Mouse (Mus musculus) spleen, adult 2 months (tissue): Measurements from ENCODE around the gene Wasl. TPM values are rescaled to one million over a fixed set of nuclear protein-coding genes. Genes with fewer than 3 reads are reported as not detected.

Experiments
- DNase-seq, 2 experiments: peaks; one replicate each; pipeline versions ENCODE4 v3.0.0 to v3.0.0-alpha.2; 2012 to 2021; ENCODE audit warnings: low spot score in 2 of 2, low read depth in 1 of 2
- H3K27ac ChIP-seq: fragments of 200-500 bp; 2 replicates; pipeline ENCODE4 v1.5.1; 2012; ENCODE audit warnings: low read length, inconsistent platforms; ENCODE audit not compliant: insufficient read depth
- H3K27me3 ChIP-seq: fragments of 200-500 bp; 2 replicates; pipeline ENCODE4 v1.6.1; 2012; ENCODE audit warnings: mild to moderate bottlenecking, moderate library complexity, low read length, inconsistent platforms; ENCODE audit not compliant: control insufficient read depth, insufficient read depth
- H3K36me3 ChIP-seq: fragments of 200-500 bp; 2 replicates; pipeline ENCODE4 v1.6.1; 2012; ENCODE audit warnings: mild to moderate bottlenecking, low read length, inconsistent platforms; ENCODE audit not compliant: control insufficient read depth, insufficient read depth
- H3K4me1 ChIP-seq: fragments of 200-500 bp; 2 replicates; pipeline ENCODE4 v1.6.1; 2011; ENCODE audit warnings: inconsistent platforms; ENCODE audit not compliant: control insufficient read depth, insufficient read depth, insufficient read length
- H3K4me3 ChIP-seq: fragments of 200-500 bp; 2 replicates; pipeline ENCODE4 v1.5.1; 2011; ENCODE audit warnings: mild to moderate bottlenecking, inconsistent platforms; ENCODE audit not compliant: insufficient read depth, insufficient read length; ENCODE audit errors: extremely low read depth
- CTCF ChIP-seq: fragments of 200-500 bp; IDR thresholded peaks from 2 replicates; pipeline ENCODE4 v1.5.1; 2011; ENCODE audit warnings: mild to moderate bottlenecking, inconsistent platforms; ENCODE audit not compliant: insufficient read depth, insufficient read length, insufficient replicate concordance; ENCODE audit errors: extremely low read depth
- POLR2A ChIP-seq: fragments of 200-500 bp; IDR thresholded peaks from 2 replicates; pipeline ENCODE4 v1.6.1; 2011; ENCODE audit warnings: low read depth, low read length, inconsistent platforms
- WGBS: fragments of 180-500 bp; shearing (Covaris S2); methylation state at CpG from one replicate; pipeline ENCODE4 v1.1.7; 2018; 5-methylcytosine and 5-hydroxymethylcytosine counted together
- polyA plus RNA-seq: library from polyadenylated mRNA; depleted of rRNA; stranded (reverse); fragments of >200 nt; gene quantifications from 2 replicates; pipeline ENCODE4 v1.2.3, GENCODE M21; 2012

Gene Wasl
- polyA plus RNA-seq, 1 experiment, result 22.3 TPM

DNA sequence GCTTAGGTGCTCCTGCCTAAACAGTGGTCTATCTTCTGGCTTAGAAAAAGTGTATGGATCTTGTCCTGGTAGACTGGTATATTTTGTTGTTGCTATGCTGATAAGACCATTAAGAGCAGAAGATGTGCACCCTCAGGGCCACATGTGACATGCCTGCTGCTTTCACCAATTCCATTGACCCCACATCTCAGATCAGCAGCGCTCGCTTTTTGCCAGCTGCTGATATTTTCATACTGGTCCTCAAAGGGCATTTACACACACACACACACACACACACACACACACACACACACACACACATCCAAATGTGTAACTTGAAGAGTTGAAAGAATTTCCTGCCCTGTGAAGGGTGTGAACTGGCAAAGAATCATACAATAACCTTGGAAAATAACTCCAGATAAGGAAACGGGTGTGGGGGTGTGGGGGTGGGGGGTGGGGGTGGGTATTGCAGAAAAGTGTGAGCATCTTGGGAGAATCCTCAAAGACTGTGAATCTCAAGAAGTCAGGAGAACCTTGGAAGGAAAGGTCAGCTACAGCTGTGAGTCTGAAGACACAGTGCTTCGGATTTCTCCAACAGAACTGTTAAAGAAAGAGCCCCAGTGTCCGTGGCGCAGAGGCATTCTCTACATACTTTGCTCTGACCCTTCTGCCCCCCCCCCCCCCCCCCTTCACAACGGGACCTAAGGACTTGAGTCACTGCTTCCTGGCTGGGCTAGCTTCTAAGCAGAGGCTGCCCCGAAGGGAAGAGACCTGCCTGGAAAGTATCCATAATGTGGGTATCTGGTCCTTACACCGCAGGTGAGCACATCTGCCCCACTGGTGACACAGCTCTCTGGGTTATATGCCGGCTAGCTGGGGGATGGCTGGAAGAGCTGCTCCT lies 79.1 kb downstream of the Wasl start:
- no peaks in the 10 kb centered on the region for H3K27me3 ChIP-seq
- WGBS, result 68% methylated on average over 10 of the region's 10 CpGs
- no peak for DNase-seq
- H3K4me1 ChIP-seq, result no peaks in the 10 kb centered on the region
- H3K4me3 ChIP-seq, result no peak overlapping the region
- peak overlapping the region; percentile 30; the same call in 1 of the 2 replicates for H3K27ac ChIP-seq
- no peaks in the 10 kb centered on the region for H3K36me3 ChIP-seq
- TF ChIP-seq CTCF (no peak), POLR2A (no peak)

DNA sequence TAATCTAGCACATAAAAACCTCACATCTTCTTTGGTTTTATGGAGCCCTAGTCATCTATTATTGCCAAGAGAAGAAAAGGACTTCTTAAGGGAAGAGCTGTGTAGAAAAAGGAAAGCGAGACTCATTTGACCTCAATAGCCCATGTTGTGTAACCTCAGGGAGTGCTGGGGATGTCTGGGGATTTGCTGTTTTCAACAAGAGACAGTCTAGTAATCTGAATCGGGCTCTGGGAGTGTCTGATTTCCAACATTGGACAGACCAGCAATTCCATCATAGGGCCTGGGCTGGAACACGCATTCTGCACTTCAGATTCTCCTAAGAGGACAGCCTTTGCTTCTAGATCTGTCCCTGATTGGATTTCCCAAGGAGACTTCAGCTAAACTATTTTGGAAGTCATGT lies 81.4 kb downstream of the Wasl start:
- Histone ChIP-seq H3K4me1 (no peaks in the 10 kb centered on the region), H3K27me3 (no peaks in the 10 kb centered on the region), H3K36me3 (no peaks in the 10 kb centered on the region), H3K27ac (no peak overlapping the region), H3K4me3 (no peak overlapping the region)
- TF ChIP-seq CTCF, result no peak
- TF ChIP-seq POLR2A, result no peak
- WGBS, result 80% methylated on average over 3 of the region's 3 CpGs
- no peak for DNase-seq

DNA sequence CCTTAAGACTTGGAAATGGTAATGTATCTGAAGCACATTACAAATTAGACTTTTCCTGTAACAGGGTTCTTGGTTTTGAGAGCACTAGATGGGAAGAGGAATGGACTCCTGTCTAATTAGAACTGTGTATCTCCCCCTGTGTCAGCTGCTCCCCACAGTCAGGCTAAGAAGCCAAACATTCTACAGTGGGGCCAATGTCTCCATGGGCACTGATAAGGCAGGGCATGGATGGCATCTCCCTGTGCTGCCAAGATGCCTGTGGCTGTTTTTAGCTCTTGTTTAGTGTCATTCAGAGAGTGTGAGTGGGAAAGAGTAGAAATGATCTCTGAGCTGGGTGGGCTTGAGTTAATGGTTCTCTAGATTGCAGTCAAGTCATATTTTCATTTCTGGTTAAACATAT lies 91.5 kb downstream of the Wasl start:
- H3K36me3 ChIP-seq, result no peaks in the 10 kb centered on the region
- no peaks in the 10 kb centered on the region for H3K4me1 ChIP-seq
- H3K27ac ChIP-seq, result no peak overlapping the region
- H3K4me3 ChIP-seq, result no peak overlapping the region
- TF ChIP-seq POLR2A (no peak), CTCF (no peak)
- no peaks in the 10 kb centered on the region for H3K27me3 ChIP-seq
- DNase-seq, result no peak

DNA sequence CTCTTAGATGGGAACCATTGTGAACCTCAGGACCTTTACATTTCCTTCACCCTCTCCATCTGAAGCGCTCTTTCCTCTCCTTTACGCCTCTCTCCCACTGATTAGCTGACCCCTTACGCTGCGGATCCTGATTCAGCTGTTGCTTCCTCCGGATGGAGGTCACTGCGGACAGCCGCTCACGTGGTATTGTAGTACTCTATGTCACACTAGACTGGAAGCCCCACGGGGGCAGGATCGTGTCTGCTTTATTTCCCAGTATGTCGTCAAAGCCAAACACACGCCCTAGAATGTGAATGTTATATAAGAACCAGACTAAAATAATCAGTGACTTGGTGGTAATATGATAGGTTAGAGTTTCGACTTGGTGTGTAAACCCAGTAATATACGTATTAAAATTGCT lies 92.4 kb downstream of the Wasl start:
- whole genome bisulfite sequencing, result 93% methylated on average over 14 of the region's 14 CpGs
- H3K27ac ChIP-seq, result no peak overlapping the region
- TF ChIP-seq POLR2A, result no peak
- TF ChIP-seq CTCF, result no peak

DNA sequence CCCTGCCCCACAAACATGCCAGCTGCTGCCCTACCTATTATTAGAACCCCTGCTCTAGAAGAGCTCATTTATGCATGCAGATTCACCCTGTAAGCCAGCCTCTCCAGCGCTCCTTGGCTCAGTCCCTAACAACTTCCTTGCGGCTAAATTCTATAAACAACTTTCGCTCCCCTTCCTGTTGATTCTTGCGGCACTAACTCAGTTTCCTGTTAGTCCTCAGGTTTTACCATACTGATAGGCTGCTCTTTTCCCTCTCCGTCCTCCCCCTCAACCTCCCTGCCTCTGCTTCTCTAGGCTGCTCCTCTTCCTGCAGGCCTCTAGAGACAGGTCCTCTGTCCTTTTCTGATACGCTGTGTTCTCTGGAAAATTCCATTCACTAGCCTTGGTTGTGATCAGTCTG lies 93.7 kb downstream of the Wasl start:
- Histone ChIP-seq H3K27me3 (no peaks in the 10 kb centered on the region), H3K27ac (no peak overlapping the region), H3K4me1 (no peaks in the 10 kb centered on the region), H3K36me3 (no peaks in the 10 kb centered on the region), H3K4me3 (no peak overlapping the region)
- no peak for TF ChIP-seq CTCF
- TF ChIP-seq POLR2A, result no peak
- WGBS, result 62% methylated on average over 6 of the region's 6 CpGs
- no peak for DNase-seq

More for the DNA sequence above, 92.4 kb downstream of the Wasl start:
- DNase-seq, result no peak
- Histone ChIP-seq H3K4me3 (no peak overlapping the region), H3K36me3 (no peaks in the 10 kb centered on the region), H3K27me3 (no peaks in the 10 kb centered on the region), H3K4me1 (no peaks in the 10 kb centered on the region)

DNA sequence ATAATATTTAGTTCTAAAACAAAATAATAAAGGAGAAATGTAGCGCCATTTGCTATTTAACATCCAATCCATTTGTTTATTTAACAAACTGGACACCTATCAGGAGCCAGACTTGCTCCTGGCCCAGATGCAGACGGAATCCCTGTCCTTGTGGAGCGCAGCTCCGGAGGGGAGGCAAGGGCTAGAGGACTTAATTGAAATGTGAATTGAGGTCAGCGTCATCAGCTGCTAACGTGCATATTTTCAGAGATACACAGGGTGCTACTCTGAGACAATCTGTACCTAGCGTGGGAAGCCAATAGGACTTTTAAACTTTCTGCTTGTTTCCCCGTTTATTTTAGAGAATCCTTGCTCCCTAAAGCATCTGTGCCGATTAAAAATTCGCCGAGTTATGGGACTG lies 94.5 kb downstream of the Wasl start:
- no peaks in the 10 kb centered on the region for H3K36me3 ChIP-seq
- WGBS, result 85% methylated on average over 11 of the region's 11 CpGs
- no peaks in the 10 kb centered on the region for H3K4me1 ChIP-seq
- no peak for TF ChIP-seq POLR2A
- no peak for TF ChIP-seq CTCF
- H3K27ac ChIP-seq, result no peak overlapping the region
- no peak for DNase-seq
- H3K27me3 ChIP-seq, result no peaks in the 10 kb centered on the region
- no peak overlapping the region for H3K4me3 ChIP-seq

DNA sequence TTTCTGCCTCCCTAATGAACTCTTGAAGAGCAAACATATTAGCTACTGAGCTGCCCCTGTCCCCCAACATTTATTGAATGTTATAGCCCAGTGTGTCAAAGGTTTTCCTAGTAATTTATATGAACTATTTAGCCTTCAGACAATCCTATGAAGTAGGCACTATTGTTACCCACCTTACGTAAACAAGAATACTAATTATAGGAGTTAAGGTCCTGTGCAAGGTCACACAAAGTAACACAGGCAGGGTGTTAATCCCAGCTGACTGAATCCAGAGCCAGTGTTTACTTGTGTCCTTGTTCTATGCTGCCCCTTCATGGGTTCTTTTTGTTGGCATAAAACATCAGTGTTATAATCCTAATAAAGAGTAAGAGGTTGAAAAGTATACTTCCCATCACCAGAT lies 95.1 kb downstream of the Wasl start:
- Histone ChIP-seq H3K27ac (no peak overlapping the region), H3K4me3 (no peak overlapping the region), H3K27me3 (no peaks in the 10 kb centered on the region), H3K36me3 (no peaks in the 10 kb centered on the region), H3K4me1 (no peaks in the 10 kb centered on the region)
- WGBS, result 92% methylated on average over 1 of the region's 1 CpGs
- DNase-seq, result no peak
- TF ChIP-seq CTCF, result no peak
- TF ChIP-seq POLR2A, result no peak
